Mouse (Mus musculus) erythroblast, embryonic 14.5 days (primary cell): Measurements from ENCODE around the gene Gm11060.

Experiments used
- GATA1 ChIP-seq: IDR thresholded peaks from 2 replicates; pipeline ENCODE4 v1.6.1; 2012; ENCODE audit warnings: low read length, inconsistent platforms, mixed read lengths
- TAL1 ChIP-seq: IDR thresholded peaks from 3 replicates; pipeline ENCODE4 v1.6.1; 2012; ENCODE audit warnings: low read length, inconsistent platforms, mixed read lengths

GRCm38 (mm10) chr2:105055529-105055928 is 36.3 kb upstream of the Gm11060 start:
- TF ChIP-seq GATA1 (no peak), TAL1 (no peak)
